Mouse (Mus musculus) thymus, adult 18-20 months (tissue): ENCODE measurements around the gene Ak8.

ENCODE experiments used
- DNase-seq, 2 experiments: peaks; one replicate each; pipeline ENCODE4 v3.0.0; 2022; ENCODE audit warnings: mixed read lengths in 2 of 2

Gene Ak8

DNA sequence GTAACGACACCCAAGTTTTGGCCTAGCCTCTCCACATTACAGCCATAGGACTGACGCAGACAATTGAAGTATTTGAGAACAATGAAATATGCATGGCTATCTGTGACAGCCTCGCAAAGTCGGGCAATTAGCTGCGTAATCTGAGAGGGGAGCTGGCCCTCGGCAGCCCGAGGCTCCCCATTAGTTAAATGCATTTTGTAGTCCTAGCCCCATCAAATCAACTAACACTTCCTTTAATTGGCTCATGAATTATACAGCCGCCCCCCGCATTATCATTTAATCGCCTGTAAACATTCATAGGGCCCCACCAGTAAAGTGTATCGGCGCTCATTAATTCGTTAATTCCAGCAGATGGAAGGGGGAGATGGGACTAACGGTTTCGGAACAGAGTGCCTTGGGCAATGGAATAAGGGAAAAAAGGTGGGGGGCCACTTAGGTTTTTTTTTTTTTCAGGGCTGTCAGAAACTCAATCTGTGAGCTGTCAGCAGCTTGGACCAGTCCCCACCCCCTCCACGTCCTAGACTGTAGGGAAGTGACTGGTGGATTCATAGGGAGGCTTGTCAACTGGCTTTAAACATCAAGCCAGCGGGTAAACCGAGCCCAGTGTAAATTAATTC, 97.6 kb downstream of the Ak8 start:
- DNase-seq: no peak

DNA sequence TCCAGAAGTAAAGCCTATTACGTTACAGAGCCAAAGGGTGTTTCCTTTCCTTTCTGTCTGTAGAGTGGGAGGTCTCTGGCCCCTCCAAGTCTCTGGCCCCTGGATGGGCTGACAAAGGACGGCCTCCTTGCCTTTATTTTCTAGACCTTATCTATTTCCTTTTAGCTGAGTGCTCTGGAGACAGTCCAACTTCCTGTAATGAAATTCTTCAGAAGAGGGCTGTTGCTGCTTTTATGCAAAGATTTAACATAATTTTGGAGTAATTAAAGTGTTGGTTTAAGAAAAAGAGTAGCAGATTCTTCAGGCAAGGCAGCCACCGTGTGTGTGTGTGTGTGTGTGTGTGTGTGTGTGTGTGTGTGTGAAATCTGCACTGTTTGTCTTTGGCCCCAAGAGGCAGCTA, 98.4 kb downstream of the Ak8 start:
- DNase-seq: no peak

DNA sequence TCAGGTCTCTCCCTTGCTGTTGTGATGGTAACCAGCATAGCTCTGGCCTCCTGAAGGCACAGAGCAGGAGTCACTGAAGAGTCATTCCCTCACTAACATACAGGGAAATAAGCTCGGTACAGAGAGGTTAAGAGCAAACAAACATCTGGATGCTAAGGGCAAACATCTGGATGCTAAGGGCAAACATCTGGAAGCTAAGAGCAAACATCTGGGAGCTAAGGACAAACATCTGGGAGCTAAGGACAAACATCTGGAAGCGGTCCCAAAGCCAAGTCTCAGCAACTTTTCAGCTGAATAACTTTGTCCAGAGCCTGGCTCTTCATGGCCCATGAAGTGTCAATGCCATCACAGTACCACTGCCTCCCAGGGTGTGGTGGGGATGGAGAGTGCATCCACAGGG, 99.6 kb downstream of the Ak8 start:
- no peak for DNase-seq

DNA sequence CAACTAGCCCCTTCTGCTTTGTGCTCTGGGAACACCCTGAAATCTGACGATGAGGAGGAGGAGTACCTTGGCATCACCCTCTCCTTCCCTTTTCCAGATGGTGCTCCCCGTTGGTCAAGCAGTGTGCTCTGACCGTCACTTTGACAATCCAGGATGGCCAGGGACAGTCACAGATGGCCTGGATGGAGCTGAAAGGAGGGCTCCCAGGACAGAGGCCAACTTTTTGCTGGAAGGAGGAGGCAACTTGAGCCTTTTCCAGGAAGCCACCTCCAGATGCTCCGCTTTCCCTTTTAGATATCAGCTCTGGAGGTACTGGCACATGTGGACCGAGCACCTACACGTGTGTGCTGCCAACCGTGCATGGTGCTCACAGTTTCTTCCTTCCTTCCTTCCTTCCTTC, 103.4 kb downstream of the Ak8 start:
- no peak for DNase-seq

DNA sequence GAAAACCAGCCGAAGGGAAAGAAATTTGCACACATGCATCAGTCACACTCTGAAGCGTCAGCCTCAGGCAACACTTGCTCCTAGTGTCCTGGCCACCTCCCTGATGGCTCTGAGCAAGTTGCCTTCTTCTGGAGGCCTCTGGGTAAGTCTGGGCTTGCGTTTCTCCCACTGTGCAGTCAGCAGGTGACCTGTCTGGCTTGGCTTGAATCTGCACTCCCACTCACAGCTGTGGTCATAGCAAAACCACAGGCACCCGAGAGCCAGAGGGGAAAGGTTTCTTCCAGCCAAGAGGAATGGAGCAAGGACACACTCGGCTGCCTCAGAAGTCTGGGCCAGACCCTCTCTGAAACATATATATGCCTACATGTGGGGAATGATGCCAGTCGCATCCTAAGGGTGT, 108.9 kb downstream of the Ak8 start:
- DNase-seq: no peak

DNA sequence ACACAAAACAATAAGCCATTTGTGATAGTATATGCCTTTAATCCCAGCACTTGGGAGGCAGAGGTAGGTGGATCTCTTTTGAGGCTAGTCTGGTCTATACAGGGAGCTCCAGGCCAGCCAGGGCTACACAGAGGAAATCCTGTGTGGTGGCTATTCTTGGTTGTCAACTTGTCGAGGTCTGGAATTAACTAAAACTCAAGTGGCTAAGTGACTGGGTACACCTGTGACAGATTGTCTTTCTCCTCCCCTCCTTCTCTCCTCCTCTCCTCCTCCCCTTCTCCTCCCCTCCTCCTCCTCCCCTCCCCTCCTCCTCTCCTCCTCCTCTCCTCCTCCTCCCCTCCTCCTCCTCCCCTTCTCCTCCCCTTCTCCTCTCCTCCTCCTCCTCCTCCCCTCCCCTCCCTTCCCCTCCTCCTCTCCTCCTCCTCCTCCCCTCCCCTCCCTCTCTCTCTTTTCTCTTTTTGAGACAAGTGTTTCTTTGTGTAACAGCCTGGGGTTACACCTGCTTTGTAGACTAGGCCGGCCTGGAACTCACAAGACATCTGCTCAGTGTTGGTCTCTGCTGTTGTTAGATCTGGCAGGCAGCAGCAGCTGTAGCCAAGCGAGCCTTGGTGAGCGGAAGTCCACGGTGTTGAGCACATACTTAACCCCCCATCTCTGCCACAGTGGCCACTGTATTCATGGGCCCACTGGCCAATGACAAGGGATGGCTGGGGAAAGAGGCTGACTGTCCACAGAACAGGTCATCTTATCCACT, 110.5 kb downstream of the Ak8 start:
- peak; percentile 5 to 27 for DNase-seq

DNA sequence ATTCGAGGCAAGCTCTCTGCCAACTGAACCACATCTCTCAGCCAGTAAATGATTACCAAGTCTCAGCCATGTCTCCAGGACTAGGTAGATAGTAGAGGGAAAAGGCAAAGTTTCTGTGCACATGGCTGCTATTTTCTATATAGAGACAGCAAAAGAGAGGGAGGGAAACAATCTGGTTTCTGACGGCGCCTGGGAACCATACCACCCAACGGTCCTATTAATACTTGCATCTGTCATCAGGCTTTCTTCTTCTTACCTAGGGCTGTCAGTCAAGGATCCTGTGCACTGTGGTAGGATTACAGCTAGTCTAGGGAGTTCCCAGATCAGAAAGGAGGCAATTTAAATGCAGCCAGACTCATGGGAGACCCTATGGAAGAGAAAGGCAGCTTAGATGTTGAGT, 118.9 kb downstream of the Ak8 start:
- no peak for DNase-seq

DNA sequence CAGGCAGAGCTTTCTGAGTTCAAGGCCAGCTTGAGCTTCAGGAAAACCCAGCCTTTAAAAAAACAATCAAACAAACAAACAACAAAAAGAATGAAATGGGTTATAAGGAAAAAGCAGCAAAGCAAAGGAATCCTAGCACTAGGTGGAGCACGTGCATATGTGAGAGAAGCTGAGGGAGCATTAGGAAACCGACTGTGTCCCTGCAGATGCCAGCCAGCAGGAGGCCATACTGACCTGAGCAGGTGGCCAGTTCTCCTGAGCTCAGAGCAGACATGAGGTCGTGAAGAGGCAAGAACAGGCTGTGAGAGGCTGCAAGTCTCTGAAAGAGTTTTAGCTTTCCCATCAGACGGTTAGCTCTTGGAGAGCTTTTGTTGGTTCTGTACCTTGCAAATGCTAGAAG, 129.3 kb downstream of the Ak8 start:
- no peak for DNase-seq

DNA sequence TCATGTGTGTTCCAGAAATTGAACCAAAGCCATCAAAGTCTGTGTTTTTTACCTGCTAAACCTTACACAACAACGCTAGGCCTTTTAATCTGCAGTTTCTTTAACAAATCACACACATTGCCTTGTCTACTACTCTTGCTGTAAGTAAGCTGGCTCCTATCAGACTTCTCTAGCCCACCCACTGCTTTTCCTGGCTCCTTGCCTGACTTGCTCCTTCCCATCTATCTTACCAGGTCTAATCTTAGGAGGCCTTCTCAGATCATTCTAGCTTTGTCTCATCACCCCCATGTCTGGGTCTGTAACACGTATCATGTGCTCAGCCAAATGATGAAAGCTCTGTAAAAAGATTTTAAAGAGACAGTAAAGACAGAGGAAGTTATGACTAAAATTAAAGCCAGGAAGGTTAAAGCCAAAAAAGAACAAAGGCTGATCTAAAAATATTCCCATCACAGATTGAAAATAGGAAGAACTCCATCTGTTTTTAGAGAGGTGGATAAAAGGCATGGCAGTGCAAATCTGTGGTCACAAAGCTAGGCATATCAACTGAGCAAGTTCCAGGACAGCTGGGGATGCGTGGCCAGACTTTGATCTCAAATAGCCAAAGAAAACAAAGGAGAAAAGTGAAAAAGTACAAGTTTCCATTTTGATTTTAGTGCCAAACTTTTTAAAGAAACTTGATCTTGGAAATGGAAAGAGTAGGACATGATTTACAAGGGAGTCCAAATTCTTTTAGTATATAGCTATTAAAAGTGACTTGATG, 136.4 kb downstream of the Ak8 start:
- no peak for DNase-seq

DNA sequence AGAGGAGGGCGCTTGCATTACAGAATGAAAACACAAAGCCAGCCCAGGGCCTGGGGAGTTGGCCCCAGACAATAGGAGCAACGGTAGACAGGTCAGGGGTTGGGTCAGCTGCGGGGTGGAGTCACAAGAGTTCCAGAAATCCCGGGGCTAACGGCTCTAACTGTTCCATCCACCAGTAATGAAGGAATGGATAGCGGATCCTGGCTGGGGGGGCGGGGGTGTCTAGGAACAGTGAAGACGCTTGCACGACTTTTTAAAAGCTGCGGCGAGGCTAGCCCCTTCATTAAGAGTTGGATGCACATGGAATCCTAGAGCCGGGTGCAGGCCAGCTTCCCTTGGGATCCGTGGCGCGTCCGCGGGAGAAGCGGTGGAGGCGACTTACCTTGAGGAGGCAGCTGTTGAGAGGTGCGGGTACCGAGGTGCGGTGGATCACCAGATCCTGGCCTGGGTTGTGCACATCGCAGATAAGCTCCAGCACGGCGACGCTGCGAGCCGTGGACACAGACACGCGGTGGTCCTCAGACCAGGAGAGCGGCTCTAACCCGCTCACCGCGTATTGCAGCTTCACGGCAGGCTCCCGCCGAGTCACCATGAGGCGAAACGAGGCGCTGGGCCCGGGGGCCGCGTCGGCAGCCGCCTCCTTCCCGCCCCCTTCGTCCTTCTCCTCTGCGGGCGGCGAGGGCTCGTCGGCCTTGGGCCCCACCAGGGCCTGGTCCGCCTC, 139.7 kb downstream of the Ak8 start:
- DNase-seq: no peak

DNA sequence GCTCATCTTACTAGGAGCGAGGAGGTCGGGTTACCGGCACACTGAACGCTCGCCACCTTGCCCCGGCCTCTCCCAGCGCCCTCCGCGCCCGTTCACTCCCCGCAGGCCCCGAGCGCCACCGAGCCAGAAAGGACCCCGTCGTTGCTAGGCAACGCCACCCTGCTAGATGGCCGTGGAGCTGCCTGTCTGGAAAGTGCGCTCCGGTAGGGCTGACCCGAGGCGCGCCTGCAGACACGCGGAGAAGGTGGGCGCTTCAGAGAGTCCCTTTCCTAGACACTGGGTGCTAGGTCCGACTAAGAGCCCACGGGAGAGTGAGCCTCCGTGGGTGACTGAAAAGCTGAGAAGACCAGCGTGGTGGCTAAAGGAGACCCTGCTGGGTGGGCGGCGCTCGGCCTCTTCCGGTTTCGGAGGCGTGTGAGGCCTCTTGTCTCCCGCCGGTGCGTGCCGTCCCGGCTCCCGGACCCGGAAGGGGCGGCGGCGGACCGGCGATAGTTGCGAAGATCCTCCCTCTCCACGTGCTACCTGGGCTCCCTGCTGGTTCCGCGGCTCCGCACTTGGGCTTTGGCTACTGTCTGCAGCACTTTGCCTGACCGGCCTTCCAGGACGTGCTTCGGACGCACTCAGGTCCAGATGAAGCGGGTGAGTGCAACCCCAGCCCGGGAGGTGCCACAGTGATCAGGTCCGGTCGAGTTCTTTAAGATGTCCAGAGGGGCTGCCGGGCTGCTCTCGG, 140.4 kb downstream of the Ak8 start, which contains the start of the genes Gtf3c4 and Ddx31:
TSS of gene Gtf3c4 (minus strand) at position 139 of the 730 bp plus-strand sequence.
TSS of gene Ddx31 (plus strand) at position 185 of the 730 bp plus-strand sequence.
- DNase-seq: peak; percentile 86 to 88

DNA sequence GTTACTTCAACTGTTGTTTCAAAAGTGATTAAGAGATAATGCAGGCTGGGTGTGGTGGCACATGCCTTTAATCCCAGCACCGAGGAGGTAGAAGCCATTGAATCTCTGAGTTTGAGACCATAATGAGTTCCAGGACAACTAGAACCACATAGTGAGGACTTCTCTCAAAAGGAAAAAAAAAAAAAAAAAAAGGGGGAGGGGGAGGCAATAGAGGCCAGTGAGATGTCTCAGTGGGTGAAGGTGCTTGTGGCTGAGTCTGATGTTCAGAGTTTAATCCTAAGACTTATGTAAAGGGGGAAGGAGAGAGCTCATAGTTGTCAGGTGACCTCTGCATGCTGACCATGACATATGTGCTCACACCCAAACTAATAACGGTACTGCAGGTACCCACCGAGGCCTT, 142.1 kb downstream of the Ak8 start:
- DNase-seq: no peak

DNA sequence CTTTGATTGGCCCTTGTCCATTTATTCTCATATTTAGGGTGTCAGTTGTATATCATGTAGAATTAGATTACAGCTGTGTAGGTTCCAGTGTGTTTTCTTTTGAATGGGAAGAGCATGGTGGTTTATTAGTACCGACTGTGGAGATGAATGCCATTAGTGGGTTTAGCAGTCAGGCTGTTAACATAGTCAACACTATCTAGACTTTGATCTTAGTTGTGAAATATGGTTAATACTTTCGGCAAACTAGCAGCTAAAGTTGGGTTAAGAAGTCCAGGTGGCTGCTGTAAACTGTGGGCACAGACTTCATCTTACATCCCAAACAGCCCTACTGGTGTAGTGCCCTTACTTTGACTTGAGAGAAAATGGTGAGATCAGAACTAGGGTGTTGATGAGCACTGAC, 148.9 kb downstream of the Ak8 start:
- DNase-seq: no peak

DNA sequence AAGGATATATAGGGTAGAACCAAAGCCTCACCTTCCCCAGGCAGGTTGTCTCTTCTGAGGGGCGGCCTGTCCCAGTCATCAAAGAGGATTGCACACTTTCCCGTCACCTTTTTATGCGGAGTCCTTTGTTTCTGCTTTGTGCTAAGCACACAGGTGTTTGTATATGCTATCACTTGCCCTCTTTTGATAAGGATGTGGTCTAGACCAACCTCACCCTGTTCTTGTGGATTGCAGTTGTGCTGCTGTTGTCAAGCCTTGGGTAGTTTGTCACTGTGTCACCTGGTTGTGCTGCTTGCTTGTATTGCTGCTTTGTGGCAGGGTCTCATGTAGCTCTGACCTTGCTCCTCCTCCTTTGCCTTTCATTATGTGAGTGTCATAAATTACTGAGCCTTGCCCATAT, 152.6 kb downstream of the Ak8 start:
- no peak for DNase-seq

DNA sequence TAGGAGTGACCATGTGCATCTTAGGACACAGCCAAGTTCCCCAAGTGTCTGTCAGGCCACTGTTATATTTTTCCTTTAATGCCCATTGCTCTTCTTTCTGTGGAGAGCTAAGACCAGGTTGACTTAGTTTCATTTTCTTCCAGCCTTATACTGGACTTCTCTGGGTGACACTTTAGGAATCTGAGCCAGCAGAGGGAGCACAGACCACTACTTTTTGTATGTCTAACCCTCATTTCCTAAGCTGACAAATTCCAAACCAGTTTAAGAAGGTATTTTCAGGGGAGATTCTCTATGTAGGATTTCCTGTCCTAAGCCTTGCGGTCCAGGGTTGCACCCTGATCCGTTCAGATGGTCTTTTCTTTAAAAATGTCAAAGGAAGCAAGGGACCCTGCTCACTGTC, 155.8 kb downstream of the Ak8 start:
- no peak for DNase-seq

DNA sequence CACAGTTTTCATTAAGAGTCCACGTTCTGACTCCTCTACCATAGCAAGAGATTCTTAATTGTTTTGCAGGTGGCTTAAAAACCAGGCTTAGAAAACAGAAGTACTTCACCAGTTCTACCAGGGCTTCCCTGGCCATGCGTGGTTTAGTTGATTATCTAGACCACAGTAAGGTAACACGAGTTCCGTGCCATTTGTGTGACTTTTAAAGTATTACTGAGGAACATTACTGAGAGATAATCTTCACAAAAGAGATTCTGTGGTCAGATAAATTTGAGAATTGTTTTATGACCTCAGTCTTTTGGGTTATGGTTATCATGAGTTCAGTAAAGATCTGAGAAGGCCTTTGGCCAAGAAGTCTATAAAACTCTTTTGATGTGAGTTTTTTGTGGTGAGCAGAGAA, 159.3 kb downstream of the Ak8 start:
- no peak for DNase-seq

DNA sequence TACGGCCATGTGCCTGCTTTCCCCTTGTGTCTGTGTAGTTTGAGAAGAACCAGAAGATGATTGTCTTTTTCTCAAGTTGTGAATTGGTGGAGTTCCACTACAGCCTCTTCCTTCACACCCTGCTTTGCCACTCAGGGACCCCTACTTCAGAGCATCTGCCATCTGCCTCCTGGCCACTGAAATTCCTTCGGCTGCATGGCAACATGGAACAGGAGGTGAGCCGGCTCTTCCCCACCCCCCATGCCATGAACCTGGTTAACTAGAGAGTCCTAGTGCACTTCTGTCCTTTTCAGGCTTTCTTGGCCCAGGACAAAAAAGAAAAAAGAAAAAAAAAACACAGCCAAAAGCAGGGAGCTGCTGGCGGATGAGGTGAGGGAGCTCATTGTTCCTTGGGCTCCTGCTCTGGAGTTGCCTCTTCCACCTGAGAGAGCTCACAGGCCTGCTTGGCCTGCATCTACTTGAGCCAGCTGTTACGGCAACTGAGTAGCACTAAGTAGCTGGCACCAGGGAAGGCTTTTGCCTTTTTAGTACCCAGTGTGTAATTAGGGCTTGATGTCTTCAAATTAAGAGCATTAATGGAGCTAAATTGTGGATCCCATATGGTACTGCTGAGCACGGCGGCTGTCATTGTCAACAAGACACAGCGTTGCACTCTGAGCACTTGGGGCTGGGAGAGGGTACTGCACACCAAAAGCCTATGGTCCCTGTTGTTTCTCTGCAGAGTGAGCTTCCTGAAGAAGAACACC, 160.9 kb downstream of the Ak8 start:
- no peak for DNase-seq
